16 mouse cellular contexts compared by ENCODE assay signal in genomic region chr1:171821331-171821730, GRCm38 (mm10). TPM values are rescaled to one million over a fixed set of nuclear protein-coding genes. Genes with fewer than 3 reads are reported as not detected.
"Had no signal": no experiment of that assay in that cellular context is flagged by ENCODE, and none has a peak within 500 bp of the region (broad histone marks: within the 10 kb centered on the region; RNA-seq: fewer than 3 reads in every experiment).

No protein-coding gene starts in this region.

- ATAC-seq: intestine, postnatal 0 days; lung, postnatal 0 days; midbrain, embryonic 16.5 days had no signal

- H3K36me3 ChIP-seq: limb, embryonic 15.5 days; liver, embryonic 13.5 days; midbrain, embryonic 12.5 days; neural tube, embryonic 13.5 days; stomach, embryonic 15.5 days had no signal

- H3K9me3 ChIP-seq: limb, embryonic 15.5 days; liver, embryonic 13.5 days; midbrain, embryonic 12.5 days; neural tube, embryonic 13.5 days; stomach, embryonic 15.5 days had no signal

- DNase-seq: kidney, adult 8-10 months; kidney, postnatal 25 days; layer of hippocampus, postnatal 36 days; liver, embryonic 13.5 days; lung, adult 18-20 months; lung, postnatal 4 days; right cerebral cortex, adult 18-20 months; right cerebral cortex, postnatal 25 days; thymus, postnatal 4 days had no signal

- H3K9ac ChIP-seq: limb, embryonic 15.5 days; liver, embryonic 13.5 days; midbrain, embryonic 12.5 days; neural tube, embryonic 13.5 days; stomach, embryonic 15.5 days had no signal

- H3K27me3 ChIP-seq: limb, embryonic 15.5 days; liver, embryonic 13.5 days; midbrain, embryonic 12.5 days; neural tube, embryonic 13.5 days; stomach, embryonic 15.5 days had no signal

- H3K4me2 ChIP-seq: limb, embryonic 15.5 days; liver, embryonic 13.5 days; midbrain, embryonic 12.5 days; neural tube, embryonic 13.5 days; stomach, embryonic 15.5 days had no signal

- H3K27ac ChIP-seq: limb, embryonic 15.5 days; liver, embryonic 13.5 days; midbrain, embryonic 12.5 days; neural tube, embryonic 13.5 days; stomach, embryonic 15.5 days had no signal

- H3K4me3 ChIP-seq: limb, embryonic 15.5 days; liver, embryonic 13.5 days; midbrain, embryonic 12.5 days; neural tube, embryonic 13.5 days; stomach, embryonic 15.5 days had no signal

- H3K4me1 ChIP-seq: limb, embryonic 15.5 days; liver, embryonic 13.5 days; midbrain, embryonic 12.5 days; neural tube, embryonic 13.5 days; stomach, embryonic 15.5 days had no signal

RNA-seq across cellular contexts. Expression of gene Slamf1, which starts 54.4 kb away (rescaled TPM):
- polyA plus RNA-seq: intestine, postnatal 0 days had no signal
